Mouse (Mus musculus): ENCODE measurements around the gene Gas2l2. TPM values are rescaled to one million over a fixed set of nuclear protein-coding genes. Genes with fewer than 3 reads are reported as not detected.

Gas2l2 gene
- polyA plus RNA-seq (2016; fragmentation: Nextera tagmentation; extraction: Ambion mirVana), result 0.08 and 0.22 TPM in 2 replicates

- no peaks in the 10 kb centered on the region for H3K36me3 ChIP-seq (replicated peaks)
- no peaks in the 10 kb centered on the region for H3K9me3 ChIP-seq
- H3K4me1 ChIP-seq, result no peaks in the 10 kb centered on the region
- H3K27ac ChIP-seq, result no peak within 1 kb of the TSS
- H3K4me2 ChIP-seq, result no peak within 1 kb of the TSS
- H3K9ac ChIP-seq, result no peak within 1 kb of the TSS
- no peak for ATAC-seq (ENCODE audit: low FRiP score)
- H3K4me3 ChIP-seq (replicated peaks), result no peak within 1 kb of the TSS
- WGBS, result 59% methylated on average over 5 of the region's 5 CpGs
- H3K27me3 ChIP-seq, result peaks cover 38% of the 10 kb centered on the region
Measured at GRCm38 (mm10) chr11:83429355-83429754, at the start of gene Gas2l2. TSS of gene Gas2l2 (minus strand) at chr11:83429455.

- under 1% methylated on average over 39 of the region's 52 CpGs for WGBS
- peak overlapping the region; percentile 74 for H3K4me2 ChIP-seq
Measured at GRCm38 (mm10) chr11:83473235-83474016, 44.2 kb upstream of the Gas2l2 start.

GRCm38 (mm10) chr11:83472324-83473234 is 43.3 kb upstream of the Gas2l2 start, which contains the start of gene Taf15:
TSS of gene Taf15 (plus strand) at chr11:83473086.
- H3K36me3 ChIP-seq (replicated peaks), result peaks cover 11% of the 10 kb centered on the region
- under 1% methylated on average over 66 of the region's 66 CpGs for WGBS
- peak; percentile 98 for ATAC-seq (ENCODE audit: low FRiP score)

More at GRCm38 (mm10) chr11:83473235-83474016, 44.2 kb upstream of the Gas2l2 start:
- peak overlapping the region; percentile 98 for H3K27ac ChIP-seq
- H3K4me3 ChIP-seq (replicated peaks), result peak overlapping the region; percentile 92
- H3K27me3 ChIP-seq, result 0 out of 2 replicates have a peak, but pooled peaks cover 8% of the 10 kb centered on the region
- H3K36me3 ChIP-seq (replicated peaks), result peaks cover 17% of the 10 kb centered on the region
- no peaks in the 10 kb centered on the region for H3K9me3 ChIP-seq
- H3K9ac ChIP-seq, result peak overlapping the region; percentile 94
- peak; percentile 79 for ATAC-seq (ENCODE audit: low FRiP score)
- H3K4me1 ChIP-seq, result peaks cover 17% of the 10 kb centered on the region

GRCm38 (mm10) chr11:83471766-83472165 is 42.5 kb upstream of the Gas2l2 start:
- 94% methylated on average over 2 of the region's 2 CpGs for WGBS
- H3K36me3 ChIP-seq (replicated peaks), result peaks cover 7% of the 10 kb centered on the region
- peaks cover 22% of the 10 kb centered on the region for H3K4me1 ChIP-seq
- no peak overlapping the region; the same call in 1 of the 2 replicates for H3K9ac ChIP-seq
- 0 out of 2 replicates have a peak, but pooled peaks cover 9% of the 10 kb centered on the region for H3K27me3 ChIP-seq
- H3K27ac ChIP-seq, result no peak overlapping the region
- H3K9me3 ChIP-seq, result no peaks in the 10 kb centered on the region
- no peak for ATAC-seq (ENCODE audit: low FRiP score)
- H3K4me3 ChIP-seq (replicated peaks), result no peak overlapping the region
- peak overlapping the region; percentile 64 for H3K4me2 ChIP-seq

More at GRCm38 (mm10) chr11:83472324-83473234, 43.3 kb upstream of the Gas2l2 start, which contains the start of gene Taf15:
- Histone ChIP-seq H3K27me3 (0 out of 2 replicates have a peak, but pooled peaks cover 8% of the 10 kb centered on the region), H3K9ac (peak within 1 kb of the TSS; percentile 94), H3K4me2 (peak within 1 kb of the TSS; percentile 74), H3K27ac (peak within 1 kb of the TSS; percentile 98), H3K4me3 (replicated peaks) (peak within 1 kb of the TSS; percentile 92), H3K9me3 (no peaks in the 10 kb centered on the region), H3K4me1 (peaks cover 17% of the 10 kb centered on the region)

DNA sequence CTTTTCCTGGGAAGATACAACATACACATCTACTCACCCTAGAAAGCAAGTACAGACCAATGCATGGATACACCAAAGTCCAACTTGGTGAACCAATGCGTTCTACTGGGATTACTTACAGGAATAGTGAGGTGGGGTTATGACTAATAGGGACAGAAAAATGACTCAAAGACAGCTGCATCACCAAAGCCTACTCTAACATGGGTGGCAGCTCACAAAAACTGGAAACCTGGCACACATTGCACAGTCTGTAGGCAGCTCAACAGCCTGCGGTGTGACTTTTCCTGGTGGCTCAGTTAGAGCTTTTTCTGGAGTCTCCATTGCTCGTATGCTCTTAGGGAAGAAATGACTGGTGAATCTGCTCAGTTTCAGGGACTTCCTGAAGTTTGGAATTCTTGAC is 39.5 kb upstream of the Gas2l2 start:
- no peak overlapping the region for H3K4me3 ChIP-seq (replicated peaks)
- WGBS, result 87% methylated on average over 3 of the region's 3 CpGs
- H3K4me2 ChIP-seq, result no peak overlapping the region
- H3K27ac ChIP-seq, result no peak overlapping the region
- no peaks in the 10 kb centered on the region for H3K9me3 ChIP-seq
- H3K9ac ChIP-seq, result no peak overlapping the region
- peaks cover 13% of the 10 kb centered on the region for H3K4me1 ChIP-seq
- no peaks in the 10 kb centered on the region for H3K36me3 ChIP-seq (replicated peaks)
- no peak for ATAC-seq (ENCODE audit: low FRiP score)
- H3K27me3 ChIP-seq, result peaks cover 37% of the 10 kb centered on the region

DNA sequence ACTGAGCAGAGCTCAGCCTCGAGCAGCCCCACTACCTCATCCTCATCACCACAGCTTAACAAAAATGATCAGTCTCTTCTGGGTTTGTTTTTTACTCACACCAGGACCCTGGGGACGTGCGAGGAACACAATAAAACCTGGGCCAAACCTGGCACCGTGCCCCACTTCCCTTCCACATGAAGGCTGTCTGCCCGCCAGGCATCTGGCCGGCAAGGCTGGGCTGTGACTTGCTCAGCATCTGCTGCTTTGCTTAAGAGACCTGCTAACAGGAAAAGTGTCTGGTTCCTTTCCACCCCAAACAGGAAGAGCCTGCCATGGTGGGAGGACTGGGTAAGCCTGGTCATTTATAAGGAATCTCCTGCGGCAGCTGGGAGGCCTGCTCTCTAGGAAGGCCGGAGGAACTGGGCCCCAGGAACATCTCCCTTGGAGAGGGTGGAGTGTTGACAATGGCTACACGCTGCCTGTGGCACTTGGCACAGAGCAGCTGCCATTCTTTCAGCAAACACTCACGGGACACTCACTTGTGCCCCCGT is 37.9 kb upstream of the Gas2l2 start:
- Histone ChIP-seq H3K36me3 (replicated peaks) (no peaks in the 10 kb centered on the region), H3K4me1 (peaks cover 21% of the 10 kb centered on the region), H3K4me3 (replicated peaks) (no peak overlapping the region), H3K4me2 (no peak overlapping the region), H3K9ac (no peak overlapping the region), H3K9me3 (no peaks in the 10 kb centered on the region), H3K27me3 (peaks cover 53% of the 10 kb centered on the region), H3K27ac (no peak overlapping the region)
- no peak for ATAC-seq (ENCODE audit: low FRiP score)
- 69% methylated on average over 11 of the region's 11 CpGs for WGBS

DNA sequence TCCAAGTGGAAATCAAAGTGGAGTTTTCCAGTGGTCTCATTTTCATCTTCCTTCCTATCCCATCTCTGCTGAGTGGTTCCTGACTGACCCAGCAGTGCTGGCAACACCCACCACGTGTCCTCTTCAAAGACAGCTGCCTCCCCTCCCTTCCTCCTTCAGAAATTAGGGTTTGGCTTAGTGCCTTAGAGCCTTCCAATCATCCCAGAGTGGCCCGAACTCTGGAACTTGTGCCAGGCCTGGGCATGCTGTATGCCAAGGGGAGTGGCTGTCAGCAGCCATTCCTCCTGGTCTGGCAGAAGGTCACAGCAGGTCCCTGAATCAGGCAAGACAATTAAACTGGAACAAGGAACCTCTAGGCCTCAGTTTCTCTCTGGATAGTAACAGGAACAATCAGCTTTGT is 36.7 kb upstream of the Gas2l2 start:
- H3K27me3 ChIP-seq, result peaks cover 64% of the 10 kb centered on the region

GRCm38 (mm10) chr11:83462711-83463244 is 33.5 kb upstream of the Gas2l2 start, which contains the start of gene Mmp28:
TSS of gene Mmp28 (minus strand) at chr11:83463071.
- H3K27me3 ChIP-seq, result peaks cover 67% of the 10 kb centered on the region
- under 1% methylated on average over 42 of the region's 42 CpGs for WGBS
- no peak for ATAC-seq (ENCODE audit: low FRiP score)
- H3K9me3 ChIP-seq, result no peaks in the 10 kb centered on the region
- H3K9ac ChIP-seq, result peak within 1 kb of the TSS; percentile 61
- H3K4me2 ChIP-seq, result peak within 1 kb of the TSS; percentile 76
- no peaks in the 10 kb centered on the region for H3K36me3 ChIP-seq (replicated peaks)
- H3K4me3 ChIP-seq (replicated peaks), result peak within 1 kb of the TSS; percentile 46
- no peak within 1 kb of the TSS for H3K27ac ChIP-seq
- peaks cover 29% of the 10 kb centered on the region for H3K4me1 ChIP-seq

More for the DNA sequence above, 36.7 kb upstream of the Gas2l2 start:
- Histone ChIP-seq H3K36me3 (replicated peaks) (no peaks in the 10 kb centered on the region), H3K9ac (0 out of 2 replicates have a peak overlapping the region, but pooled peaks have one; percentile 29), H3K4me3 (replicated peaks) (no peak overlapping the region), H3K9me3 (no peaks in the 10 kb centered on the region), H3K27ac (no peak overlapping the region), H3K4me2 (no peak overlapping the region), H3K4me1 (peaks cover 19% of the 10 kb centered on the region)
- WGBS, result 48% methylated on average over 2 of the region's 2 CpGs
- ATAC-seq (ENCODE audit: low FRiP score), result no peak

DNA sequence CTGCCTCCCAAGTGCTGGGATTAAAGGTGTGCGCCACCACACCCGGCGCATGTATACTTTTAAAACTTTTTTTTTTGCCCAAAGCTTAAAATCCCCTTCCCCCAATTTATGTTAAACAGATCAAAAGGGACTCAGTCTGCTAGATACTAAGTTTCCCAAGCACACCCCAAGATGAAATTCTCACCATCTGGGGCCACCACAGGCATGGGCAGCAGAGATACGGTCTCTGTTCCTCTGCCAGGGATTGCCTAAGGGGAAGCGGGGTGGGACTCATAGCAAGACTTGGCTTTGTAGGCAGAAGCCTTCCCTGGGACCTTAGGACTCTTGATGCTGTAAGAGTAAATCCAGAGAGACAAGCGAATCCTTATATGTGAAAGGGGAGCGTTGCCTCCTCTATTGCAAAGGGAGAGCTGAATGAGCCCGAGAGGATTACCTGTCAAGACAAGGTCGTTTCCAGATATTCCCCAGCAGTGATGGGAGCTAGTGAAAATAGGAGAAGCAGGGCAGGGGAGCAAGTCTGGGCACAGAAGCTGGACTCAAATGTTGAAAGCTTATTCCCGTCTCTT is 32.3 kb upstream of the Gas2l2 start:
- no peak overlapping the region for H3K9ac ChIP-seq
- no peak overlapping the region for H3K27ac ChIP-seq
- no peaks in the 10 kb centered on the region for H3K36me3 ChIP-seq (replicated peaks)
- peaks cover 63% of the 10 kb centered on the region for H3K27me3 ChIP-seq
- H3K4me2 ChIP-seq, result no peak overlapping the region
- ATAC-seq (ENCODE audit: low FRiP score), result no peak
- H3K4me1 ChIP-seq, result peaks cover 31% of the 10 kb centered on the region
- WGBS, result 69% methylated on average over 10 of the region's 10 CpGs
- no peaks in the 10 kb centered on the region for H3K9me3 ChIP-seq
- no peak overlapping the region for H3K4me3 ChIP-seq (replicated peaks)

DNA sequence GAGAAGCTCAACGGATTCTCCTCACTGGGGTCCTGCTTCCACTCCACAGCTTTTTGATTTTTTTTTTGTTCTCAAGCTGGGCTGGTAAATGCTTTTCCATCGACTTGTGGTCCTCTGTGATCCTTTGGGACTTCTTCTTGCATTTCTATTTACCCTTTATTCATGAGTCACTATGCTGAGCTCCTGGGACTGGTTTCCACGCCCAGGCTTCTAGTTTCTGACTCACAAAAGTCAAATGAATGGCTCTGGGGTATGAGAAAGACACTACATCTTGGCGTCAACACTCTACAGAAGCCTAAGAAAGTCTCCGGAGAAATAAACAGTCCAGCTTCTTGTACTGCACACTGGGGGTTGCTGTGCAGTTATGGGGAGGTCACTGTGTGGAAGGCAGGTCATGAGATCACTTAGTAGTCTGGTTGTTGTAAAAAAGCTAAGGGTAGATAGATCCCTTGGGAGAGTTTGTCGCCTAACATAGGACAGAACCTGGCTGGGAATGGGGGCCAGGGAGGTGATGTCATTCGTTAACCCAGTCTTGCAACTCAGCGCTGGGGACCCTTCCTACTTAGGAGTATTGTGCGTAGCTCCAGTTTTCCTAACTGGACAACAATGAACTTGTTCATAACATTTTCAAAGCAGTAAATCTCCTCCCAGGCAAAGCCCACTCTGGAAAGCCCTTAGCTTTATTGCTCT is 28.8 kb upstream of the Gas2l2 start:
- 53% methylated on average over 9 of the region's 9 CpGs for WGBS

DNA sequence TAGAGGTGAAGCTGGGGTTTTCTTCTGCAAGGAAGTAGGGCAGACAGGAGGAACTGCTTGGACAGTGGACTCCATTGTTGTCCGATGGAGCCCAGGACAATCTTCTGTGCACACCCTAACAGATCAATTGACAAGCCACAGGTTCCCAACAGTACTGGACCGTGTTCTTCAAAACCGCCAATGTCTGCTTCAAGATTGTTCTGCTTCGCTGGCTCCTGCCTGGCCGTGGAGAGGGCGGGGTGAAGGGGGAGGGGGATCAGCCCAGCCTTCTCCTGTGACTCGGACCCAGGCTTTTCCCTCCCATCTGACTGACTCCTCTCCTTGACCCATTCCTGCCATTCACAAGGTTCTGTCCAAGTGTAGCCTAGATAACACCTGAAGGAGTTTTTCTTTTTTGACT is 28.0 kb upstream of the Gas2l2 start:
- no peak overlapping the region for H3K27ac ChIP-seq
- no peak for ATAC-seq (ENCODE audit: low FRiP score)
- no peak overlapping the region for H3K9ac ChIP-seq
- 39% methylated on average over 7 of the region's 7 CpGs for WGBS
- H3K4me3 ChIP-seq (replicated peaks), result no peak overlapping the region
- peaks cover 34% of the 10 kb centered on the region for H3K27me3 ChIP-seq
- no peaks in the 10 kb centered on the region for H3K36me3 ChIP-seq (replicated peaks)
- no peak overlapping the region for H3K4me2 ChIP-seq
- H3K4me1 ChIP-seq, result peaks cover 20% of the 10 kb centered on the region
- no peaks in the 10 kb centered on the region for H3K9me3 ChIP-seq

More for the DNA sequence above, 28.8 kb upstream of the Gas2l2 start:
- no peak for ATAC-seq (ENCODE audit: low FRiP score)
- Histone ChIP-seq H3K36me3 (replicated peaks) (no peaks in the 10 kb centered on the region), H3K4me2 (no peak overlapping the region), H3K4me1 (peaks cover 28% of the 10 kb centered on the region), H3K4me3 (replicated peaks) (no peak overlapping the region), H3K27me3 (peaks cover 39% of the 10 kb centered on the region), H3K9ac (no peak overlapping the region), H3K9me3 (no peaks in the 10 kb centered on the region), H3K27ac (no peak overlapping the region)
